Mouse (Mus musculus) embryonic fibroblast, embryonic 13.5 days (primary cell): ENCODE measurements at regions not wholly inside any gene's neighbourhood (a gene's known extent, or its start where the extent isn't known, plus 50 kb on each side); places are given as distances from the start of the nearest gene placed in this dataset.

Experiments
- CTCF ChIP-seq: IDR thresholded peaks from 2 replicates; pipeline ENCODE4 v1.5.1; 2011; ENCODE audit warnings: mild to moderate bottlenecking, control low read depth, low read length, moderate library complexity, borderline replicate concordance; ENCODE audit not compliant: insufficient read depth
- POLR2A ChIP-seq: IDR thresholded peaks from 2 replicates; pipeline ENCODE4 v1.6.1; 2011; ENCODE audit warnings: low read depth, mild to moderate bottlenecking, control low read depth, low read length, moderate library complexity

DNA sequence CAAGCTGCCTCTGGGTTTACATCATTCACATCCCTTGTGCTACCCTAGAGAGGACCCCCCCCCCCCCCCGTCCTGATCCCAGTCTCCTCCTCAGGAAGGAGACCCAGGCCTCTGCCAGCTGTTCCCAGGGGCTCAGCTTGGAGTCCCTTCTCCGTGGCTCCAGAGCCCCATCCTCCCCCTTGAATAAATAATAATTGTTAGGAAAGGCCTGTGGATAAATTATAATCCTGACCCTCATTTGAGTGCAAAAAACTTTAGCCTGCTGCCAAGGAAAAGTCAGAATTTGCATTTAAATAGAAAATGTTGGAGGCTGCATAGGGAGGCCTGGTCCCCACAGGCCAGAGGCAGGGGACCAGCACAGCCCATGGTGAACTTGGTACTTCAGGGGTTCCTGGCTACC is 136.0 kb upstream of the Gm26897 start:
- TF ChIP-seq CTCF (no peak), POLR2A (no peak)
